Mouse (Mus musculus) CD4-positive, CD25-positive, alpha-beta regulatory T cell, adult 2 months (primary cell): ENCODE data around the gene Nab2.

Experiments used
- DNase-seq: peaks from one replicate; pipeline ENCODE4 v3.0.0-alpha.2; 2012; ENCODE audit warnings: low read depth, low spot score

Nab2 gene

GRCm38 (mm10) chr10:127668093-127669050 is at the start of gene Nab2:
Nab2 (minus strand) TSS chr10:127668568.
- peak; percentile 94 for DNase-seq

DNA sequence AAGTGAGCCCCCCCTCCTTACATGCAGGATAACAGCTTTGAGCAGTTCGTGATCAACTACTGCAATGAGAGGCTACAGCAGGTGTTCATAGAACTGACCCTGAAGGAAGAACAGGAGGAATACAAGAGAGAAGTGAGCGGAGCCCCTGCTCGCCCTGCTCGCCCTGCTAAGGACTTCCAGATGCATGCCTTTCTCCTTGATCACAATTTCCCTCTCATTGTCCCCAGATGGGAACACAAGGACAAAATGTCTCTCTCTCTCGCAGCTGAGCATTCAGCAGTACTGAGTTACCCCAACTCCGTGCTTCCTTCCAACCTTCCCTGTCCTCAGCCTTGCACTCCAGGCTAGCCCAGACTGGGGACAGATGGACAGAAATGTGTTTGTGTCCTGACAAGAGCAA is 44.4 kb upstream of the Nab2 start:
- no peak for DNase-seq

DNA sequence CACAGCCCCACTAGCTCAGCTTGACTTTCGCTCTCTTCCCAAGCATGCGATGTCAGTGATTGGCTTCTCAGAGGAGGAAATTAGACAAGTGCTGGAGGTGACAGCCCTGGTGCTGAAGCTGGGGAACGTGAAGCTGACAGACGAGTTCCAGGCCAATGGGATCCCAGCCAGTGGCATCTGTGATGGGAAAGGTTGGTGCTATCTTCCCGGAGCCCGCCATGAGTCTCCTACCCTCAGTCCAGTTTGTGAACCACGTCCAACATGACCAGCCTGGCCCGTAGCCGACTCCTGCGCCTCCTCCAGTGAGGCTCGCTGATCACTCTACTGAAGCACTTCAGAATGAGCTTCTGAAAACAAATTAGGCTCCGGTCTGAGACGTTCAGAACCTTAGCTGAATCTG is 42.0 kb upstream of the Nab2 start:
- DNase-seq: no peak

DNA sequence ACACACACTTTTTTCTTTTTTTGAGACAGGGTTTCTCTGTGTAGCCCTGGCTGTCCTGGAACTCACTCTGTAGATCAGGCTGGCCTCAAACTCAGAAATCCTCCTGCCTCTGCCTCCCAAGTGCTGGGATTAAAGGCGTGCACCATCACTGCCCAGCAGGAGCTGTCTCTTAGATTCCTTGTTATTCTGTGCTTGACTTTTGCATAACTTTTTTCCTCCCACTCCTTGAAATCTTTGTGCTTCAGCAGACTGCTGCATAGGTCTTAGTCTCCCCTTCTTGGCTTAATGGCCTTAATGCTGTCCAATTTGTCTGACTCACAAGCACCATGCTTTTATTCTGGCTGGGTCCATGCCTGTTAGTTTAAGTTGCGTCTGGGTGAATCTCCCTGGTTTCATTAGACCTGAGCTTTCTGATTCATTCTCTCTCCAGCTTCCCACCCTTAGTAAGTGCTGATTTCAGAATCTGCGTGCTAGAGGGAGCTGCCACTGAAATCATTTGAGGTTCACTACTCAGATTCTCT is 40.5 kb upstream of the Nab2 start:
- no peak for DNase-seq

DNA sequence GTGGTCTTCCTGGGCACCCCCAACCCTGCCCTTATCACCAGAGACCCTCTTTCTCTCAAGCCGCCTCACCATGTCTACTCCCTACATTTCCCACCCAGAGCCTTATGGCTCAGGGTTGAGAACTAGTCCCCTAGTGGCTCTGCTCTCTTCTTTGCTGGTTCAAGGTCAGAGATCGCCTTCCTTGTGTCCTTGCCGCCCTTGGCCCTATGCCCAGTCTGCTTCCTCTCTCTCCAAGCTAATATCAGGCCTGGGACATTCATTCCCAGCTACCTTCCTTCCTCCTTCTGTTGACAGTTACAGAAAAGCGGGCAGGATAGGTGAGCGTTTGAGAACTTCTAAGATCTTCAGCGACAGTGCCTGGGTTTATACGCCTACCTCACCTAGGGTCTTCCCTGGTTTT is 39.4 kb upstream of the Nab2 start:
- DNase-seq: no peak

DNA sequence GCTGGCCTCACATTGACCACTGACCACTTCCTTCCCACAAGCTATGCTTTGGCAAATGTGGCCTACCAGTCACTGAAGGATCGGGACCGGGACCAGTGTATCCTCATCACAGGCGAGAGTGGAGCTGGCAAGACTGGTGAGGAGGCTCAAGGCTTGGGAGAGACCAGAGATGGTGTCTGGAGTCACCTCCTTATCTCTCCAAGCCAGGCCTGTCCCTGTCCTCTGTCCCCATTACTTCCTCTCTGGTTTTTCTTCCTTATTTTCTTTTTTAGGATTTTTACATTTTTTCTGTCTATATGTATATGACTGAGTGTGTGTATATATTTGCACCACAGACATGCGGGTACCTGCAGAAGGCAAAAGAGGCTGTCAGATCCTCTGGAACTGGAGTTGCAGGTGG is 37.4 kb upstream of the Nab2 start:
- DNase-seq: no peak

DNA sequence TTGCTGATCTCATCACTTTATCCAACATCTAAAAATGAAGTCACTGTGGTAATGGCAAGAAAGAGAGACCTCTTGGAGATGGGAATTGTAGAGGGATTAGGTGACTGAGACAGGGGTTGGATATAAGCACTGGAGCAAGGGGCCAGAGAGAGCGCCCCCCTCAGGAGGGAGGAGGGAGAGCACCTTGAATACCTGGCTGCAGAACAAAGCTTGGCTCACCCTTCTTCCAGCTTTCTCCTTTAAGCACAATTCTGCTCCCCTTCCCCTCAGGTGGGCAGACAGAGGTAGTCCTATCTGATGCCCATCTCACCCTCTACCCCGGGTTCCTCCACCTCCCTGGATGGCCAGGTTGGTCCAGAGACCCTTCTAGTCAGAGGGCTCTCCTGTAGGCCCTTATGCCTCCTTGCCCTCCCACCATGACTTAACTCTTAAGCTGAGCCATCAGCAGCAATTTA is 36.4 kb upstream of the Nab2 start, which contains the start of gene Myo1a:
Gene Myo1a, plus strand, starts transcription at position 405 of the 455 bp plus-strand sequence.
- DNase-seq: peak; percentile 17

- DNase-seq: no peak
These were observed 35.9 kb upstream of the Nab2 start for GRCm38 (mm10) chr10:127704293-127704692.

GRCm38 (mm10) chr10:127703299-127703698 is 34.9 kb upstream of the Nab2 start:
- DNase-seq: no peak

DNA sequence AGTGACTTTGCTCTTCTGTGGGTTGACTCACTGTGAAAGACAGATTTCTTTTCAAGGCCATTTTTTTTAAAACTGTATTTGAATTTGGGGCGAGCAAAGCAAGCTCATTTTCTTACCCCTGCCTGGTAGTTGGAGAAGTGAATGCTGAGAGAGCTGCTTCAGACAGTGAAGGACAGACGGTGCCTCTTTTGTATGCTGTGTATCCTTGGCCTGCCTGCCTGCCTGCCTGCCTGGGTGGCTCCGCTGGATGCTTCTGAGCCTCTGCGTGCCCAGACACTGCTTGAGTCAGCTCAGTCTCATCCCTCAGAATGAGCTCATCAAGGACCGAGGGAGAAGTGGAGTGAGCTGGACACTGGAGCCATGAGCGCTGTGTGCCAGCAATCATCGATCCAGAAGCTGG is 30.6 kb upstream of the Nab2 start:
- no peak for DNase-seq

GRCm38 (mm10) chr10:127695775-127696174 is 27.4 kb upstream of the Nab2 start:
- no peak for DNase-seq

GRCm38 (mm10) chr10:127694636-127695035 is 26.3 kb upstream of the Nab2 start:
- DNase-seq: peak; percentile 57

- peak; percentile 17 for DNase-seq
These were observed 22.7 kb upstream of the Nab2 start for GRCm38 (mm10) chr10:127691053-127691452.

- no peak for DNase-seq
These were observed 14.5 kb upstream of the Nab2 start for GRCm38 (mm10) chr10:127682886-127683285.

DNA sequence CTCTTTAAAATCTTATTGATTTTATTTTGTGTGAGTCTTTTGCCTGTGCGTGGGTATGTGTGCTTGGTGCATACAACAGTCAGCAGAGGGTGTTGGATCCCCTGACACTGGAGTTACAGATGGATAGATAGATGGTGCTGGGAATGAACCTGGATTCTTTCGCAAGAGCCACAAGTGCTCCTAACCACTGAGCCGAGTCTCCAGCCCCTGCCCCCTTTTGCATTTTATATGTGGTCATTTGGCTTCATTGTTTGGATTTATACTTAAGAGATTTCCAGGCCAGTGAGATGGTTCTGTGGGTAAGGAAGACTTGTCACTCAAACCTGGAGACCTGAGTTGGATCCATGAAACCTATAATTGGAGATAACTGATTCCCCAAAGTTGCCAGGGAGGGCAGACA is 11.5 kb upstream of the Nab2 start:
- DNase-seq: no peak

- no peak for DNase-seq
These were observed 10.8 kb upstream of the Nab2 start for GRCm38 (mm10) chr10:127679208-127679607.

GRCm38 (mm10) chr10:127677591-127678336 is 9.4 kb upstream of the Nab2 start:
- DNase-seq: peak; percentile 89

DNA sequence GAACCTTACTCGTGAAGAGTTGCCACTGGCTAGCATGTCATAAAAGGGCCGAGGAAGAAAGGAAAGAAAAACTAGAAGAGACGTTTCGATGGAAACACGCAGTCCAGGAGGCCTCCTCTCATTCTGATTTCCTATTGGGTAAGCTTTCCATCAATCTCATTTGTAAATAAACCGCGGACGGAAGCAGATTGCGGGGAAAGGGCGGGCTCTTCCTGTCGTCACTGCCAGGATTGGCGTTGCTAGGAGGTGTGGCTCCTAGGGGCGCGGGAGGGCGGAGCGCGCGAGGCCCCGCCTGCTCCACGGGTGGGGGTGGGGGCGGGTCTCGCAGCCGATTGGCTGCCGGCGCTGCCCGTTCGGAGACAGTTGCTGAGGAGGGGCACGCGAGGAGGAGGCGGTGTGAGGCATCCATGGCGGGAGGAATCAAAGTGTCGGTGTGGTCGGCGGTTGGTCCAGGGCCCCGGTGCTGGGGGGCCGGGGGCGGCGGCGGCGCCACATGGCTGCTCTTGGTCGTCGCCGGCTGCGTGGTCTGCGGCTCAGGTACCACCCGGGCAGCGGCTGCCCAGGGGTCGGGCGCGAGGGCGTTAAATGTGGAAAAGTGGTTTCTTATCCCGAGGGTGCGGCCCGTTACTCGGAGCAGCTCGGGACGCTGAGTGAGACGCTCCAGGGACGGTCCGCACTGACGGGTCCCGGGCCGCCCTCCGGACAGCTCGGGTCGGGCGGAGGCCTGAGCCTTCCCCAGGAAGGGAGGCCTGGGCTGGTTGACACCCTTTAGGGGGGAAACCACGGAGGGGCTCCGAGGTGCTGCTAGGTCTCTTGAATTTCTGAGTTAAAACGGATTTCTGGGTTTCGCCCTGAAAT is 8.6 kb upstream of the Nab2 start:
- DNase-seq: peak; percentile 98

GRCm38 (mm10) chr10:127675859-127676398 is 7.6 kb upstream of the Nab2 start:
- DNase-seq: no peak

GRCm38 (mm10) chr10:127674794-127675522 is 6.6 kb upstream of the Nab2 start:
- DNase-seq: peak; percentile 84
